Mouse (Mus musculus): ENCODE measurements at regions not wholly inside any gene's neighbourhood (a gene's known extent, or its start where the extent isn't known, plus 50 kb on each side); places are given as distances from the start of the nearest gene placed in this dataset.

GRCm38 (mm10) chr8:103902516-103902915 lies 198.9 kb upstream of the Cdh5 start:
- no peak for DNase-seq

- no peak for DNase-seq
Observed at GRCm38 (mm10) chr8:103903635-103904034, 197.8 kb upstream of the Cdh5 start.

- DNase-seq, result no peak
Observed at GRCm38 (mm10) chr8:103907662-103908061, 193.8 kb upstream of the Cdh5 start.

GRCm38 (mm10) chr8:103911287-103912015 lies 190.0 kb upstream of the Cdh5 start:
- no peak for DNase-seq

GRCm38 (mm10) chr8:103912983-103913926 lies 188.2 kb upstream of the Cdh5 start:
- no peak for DNase-seq

GRCm38 (mm10) chr8:103913927-103914640 lies 187.3 kb upstream of the Cdh5 start:
- peak in 1 of 2 experiments; percentile 20 for DNase-seq

GRCm38 (mm10) chr8:103919324-103919723 lies 182.1 kb upstream of the Cdh5 start:
- no peak for DNase-seq

- no peak for DNase-seq
Observed at GRCm38 (mm10) chr8:103921621-103922020, 179.8 kb upstream of the Cdh5 start.

GRCm38 (mm10) chr8:103922746-103923145 lies 178.7 kb upstream of the Cdh5 start:
- DNase-seq, result no peak

- no peak for DNase-seq
Observed at GRCm38 (mm10) chr8:103932681-103933080, 168.7 kb upstream of the Cdh5 start.

- no peak for DNase-seq
Observed at GRCm38 (mm10) chr8:103936491-103936890, 164.9 kb upstream of the Cdh5 start.

GRCm38 (mm10) chr8:103938283-103939230 lies 162.9 kb upstream of the Cdh5 start:
- peak; percentile 13 to 21 for DNase-seq

- DNase-seq, result no peak
Observed at GRCm38 (mm10) chr8:103940958-103941532, 160.4 kb upstream of the Cdh5 start.

GRCm38 (mm10) chr8:103948474-103948873 lies 153.0 kb upstream of the Cdh5 start:
- DNase-seq, result no peak

GRCm38 (mm10) chr8:103950460-103950859 lies 151.0 kb upstream of the Cdh5 start:
- no peak for DNase-seq

GRCm38 (mm10) chr8:103953586-103953985 lies 147.8 kb upstream of the Cdh5 start:
- no peak for DNase-seq

- DNase-seq, result no peak
Observed at GRCm38 (mm10) chr8:103955568-103956260, 145.7 kb upstream of the Cdh5 start.

- DNase-seq, result peak in 1 of 2 experiments; percentile 9
Observed at GRCm38 (mm10) chr8:103964293-103964918, 137.0 kb upstream of the Cdh5 start.

- no peak for DNase-seq
Observed at GRCm38 (mm10) chr8:103969929-103970328, 131.5 kb upstream of the Cdh5 start.

GRCm38 (mm10) chr8:103970511-103970910 lies 130.9 kb upstream of the Cdh5 start:
- no peak for DNase-seq

All from cerebellum, postnatal 25 days (tissue).